Mouse (Mus musculus) stomach, postnatal 0 days (tissue): ENCODE results near the gene Senp3. TPM values are rescaled to one million over a fixed set of nuclear protein-coding genes. Genes with fewer than 3 reads are reported as not detected.

Experiments used
- ATAC-seq: fragments of 200-750 bp; cut with Nextera tagmentation; 2 replicates; pipeline ENCODE4 v1.8.0; 2017; ENCODE audit not compliant: low FRiP score, low TSS enrichment
- DNase-seq: peaks from one replicate; pipeline ENCODE4 v3.0.0-alpha.2; 2016; ENCODE audit warnings: low spot score
- H3K27ac ChIP-seq: fragments of 300-500 bp; sonication (generic); replicated peaks from 2 replicates; pipeline ENCODE4 v1.5.1; 2014; ENCODE audit warnings: mild to moderate bottlenecking, control low read depth
- H3K27me3 ChIP-seq: fragments of 300-500 bp; sonication (generic); 2 replicates; pipeline ENCODE4 v1.6.1; 2014; ENCODE audit warnings: low read length; ENCODE audit not compliant: control insufficient read depth, insufficient read depth
- H3K36me3 ChIP-seq: fragments of 300-500 bp; sonication (generic); 2 replicates; pipeline ENCODE4 v1.6.1; 2014; ENCODE audit warnings: low read length, mixed read lengths; ENCODE audit not compliant: control insufficient read depth, insufficient read depth
- H3K4me1 ChIP-seq: fragments of 300-500 bp; sonication (generic); replicated peaks from 2 replicates; pipeline ENCODE4 v1.6.1; 2014; ENCODE audit warnings: antibody characterized with exemption; ENCODE audit not compliant: control insufficient read depth, insufficient read depth
- H3K4me2 ChIP-seq: fragments of 300-500 bp; sonication (generic); replicated peaks from 2 replicates; pipeline ENCODE4 v1.6.1; 2014; ENCODE audit warnings: low read depth, mild to moderate bottlenecking, control low read depth, moderate library complexity
- H3K4me3 ChIP-seq: fragments of 300-500 bp; sonication (generic); 2 replicates; pipeline ENCODE4 v1.5.1; 2014; ENCODE audit warnings: low read depth, low read length, control low read depth
- H3K9ac ChIP-seq: fragments of 300-500 bp; sonication (generic); 2 replicates; pipeline ENCODE4 v1.6.1; 2014; ENCODE audit warnings: mild to moderate bottlenecking, low read length, control low read depth, mixed read lengths
- H3K9me3 ChIP-seq: fragments of 300-500 bp; sonication (generic); 2 replicates; pipeline ENCODE4 v1.6.1; 2016; ENCODE audit warnings: low read length; ENCODE audit not compliant: control insufficient read depth
- CTCF ChIP-seq: IDR thresholded peaks from 2 replicates; pipeline ENCODE4 v1.5.1; 2016; ENCODE audit warnings: antibody characterized with exemption, low read depth, mild to moderate bottlenecking, moderate library complexity
- EP300 ChIP-seq: optimal IDR thresholded peaks from 2 replicates; pipeline ENCODE3; 2016; ENCODE audit warnings: antibody characterized with exemption
- WGBS: fragments of 180-500 bp; shearing (Covaris S2); extraction: QIAGEN DNeasy Blood & Tissue Kit; methylation state at CpG from one replicate; pipeline ENCODE4 v1.1.7; 2014; 5-methylcytosine and 5-hydroxymethylcytosine counted together
- polyA plus RNA-seq: library from polyadenylated mRNA; unstranded; fragments of >200 nt; fragmentation: Nextera tagmentation; extraction: Ambion mirVana; gene quantifications from 2 replicates; pipeline ENCODE4 v1.2.1, GENCODE M21; 2015

The Senp3 gene
- polyA plus RNA-seq, 1 experiment from 2014 or later: 30.5 TPM

DNA sequence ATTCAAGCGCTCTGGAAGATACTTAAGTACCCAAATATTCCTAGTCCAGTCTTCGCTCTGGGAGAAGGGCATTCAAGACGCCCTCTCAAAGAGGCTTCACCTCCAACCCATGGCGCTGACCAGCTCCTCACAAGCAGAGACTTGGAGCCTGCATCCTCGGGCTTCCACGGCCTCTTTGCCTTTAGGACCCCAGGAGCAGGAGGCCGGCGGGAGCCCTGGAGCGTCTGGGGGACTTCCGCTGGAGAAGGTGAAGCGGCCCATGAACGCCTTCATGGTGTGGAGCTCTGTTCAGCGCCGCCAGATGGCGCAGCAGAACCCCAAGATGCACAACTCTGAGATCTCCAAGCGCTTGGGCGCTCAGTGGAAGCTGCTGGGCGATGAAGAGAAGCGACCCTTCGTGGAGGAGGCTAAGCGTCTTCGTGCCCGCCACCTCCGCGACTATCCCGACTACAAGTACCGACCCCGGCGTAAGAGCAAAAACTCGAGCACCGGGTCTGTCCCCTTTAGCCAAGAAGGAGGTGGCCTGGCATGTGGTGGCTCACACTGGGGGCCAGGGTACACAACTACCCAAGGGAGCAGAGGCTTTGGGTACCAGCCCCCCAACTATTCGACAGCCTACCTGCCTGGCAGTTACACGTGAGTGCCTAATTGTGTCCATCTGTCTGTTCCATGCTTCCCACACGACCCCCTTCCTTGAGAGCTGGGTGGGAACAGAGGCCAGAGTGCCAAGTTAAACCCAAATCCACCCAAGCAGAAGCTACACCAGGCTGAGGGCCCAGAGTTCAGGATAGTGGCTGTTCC, 26.4 kb downstream of the Senp3 start, which contains the start of gene Sox15:
TSS of gene Sox15 (plus strand) at position 51 of the 801 bp plus-strand sequence.
- no peaks in the 10 kb centered on the region for H3K9me3 ChIP-seq
- no peaks in the 10 kb centered on the region for H3K4me1 ChIP-seq
- DNase-seq (peak; percentile 76), ATAC-seq (peak; percentile 66)
- no peaks in the 10 kb centered on the region for H3K27me3 ChIP-seq
- H3K27ac ChIP-seq: peak within 1 kb of the TSS; percentile 86
- TF ChIP-seq EP300 (no peak), CTCF (peak; percentile 89)
- 20% methylated on average over 34 of the region's 34 CpGs for WGBS
- H3K4me2 ChIP-seq: peak within 1 kb of the TSS; percentile 48
- H3K36me3 ChIP-seq: peaks cover 35% of the 10 kb centered on the region
- peak within 1 kb of the TSS; percentile 27 for H3K4me3 ChIP-seq
- H3K9ac ChIP-seq: peak within 1 kb of the TSS; percentile 47

DNA sequence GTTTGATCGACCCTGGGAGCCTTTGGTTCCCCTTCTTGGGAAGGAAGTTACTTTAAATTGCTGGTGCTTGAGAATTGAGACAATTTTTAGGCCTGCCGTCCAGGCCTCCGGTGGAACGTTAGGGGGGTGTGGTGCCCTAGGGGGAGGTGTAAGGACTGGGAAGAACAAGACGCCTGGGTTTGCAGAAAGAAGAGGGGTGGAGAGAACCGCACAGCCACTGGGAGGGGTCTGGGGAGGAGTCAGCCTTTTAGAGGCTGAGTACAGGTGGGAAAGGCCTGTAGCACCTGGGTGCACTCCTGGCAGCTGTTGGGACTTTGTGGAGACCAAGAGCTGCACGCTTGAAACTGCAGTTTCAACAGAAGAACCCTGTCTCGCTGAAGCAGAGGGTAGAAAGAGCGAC, 27.1 kb downstream of the Senp3 start:
- Histone ChIP-seq H3K9me3 (no peaks in the 10 kb centered on the region), H3K36me3 (peaks cover 40% of the 10 kb centered on the region), H3K27ac (peak overlapping the region; percentile 86), H3K4me1 (no peaks in the 10 kb centered on the region), H3K4me2 (peak overlapping the region; percentile 30; the same call in 1 of the 2 replicates), H3K9ac (no peak overlapping the region), H3K4me3 (no peak overlapping the region), H3K27me3 (no peaks in the 10 kb centered on the region)
- peak; percentile 45 for DNase-seq
- WGBS: 36% methylated on average over 9 of the region's 9 CpGs
- TF ChIP-seq CTCF (no peak), EP300 (no peak)
- no peak for ATAC-seq

DNA sequence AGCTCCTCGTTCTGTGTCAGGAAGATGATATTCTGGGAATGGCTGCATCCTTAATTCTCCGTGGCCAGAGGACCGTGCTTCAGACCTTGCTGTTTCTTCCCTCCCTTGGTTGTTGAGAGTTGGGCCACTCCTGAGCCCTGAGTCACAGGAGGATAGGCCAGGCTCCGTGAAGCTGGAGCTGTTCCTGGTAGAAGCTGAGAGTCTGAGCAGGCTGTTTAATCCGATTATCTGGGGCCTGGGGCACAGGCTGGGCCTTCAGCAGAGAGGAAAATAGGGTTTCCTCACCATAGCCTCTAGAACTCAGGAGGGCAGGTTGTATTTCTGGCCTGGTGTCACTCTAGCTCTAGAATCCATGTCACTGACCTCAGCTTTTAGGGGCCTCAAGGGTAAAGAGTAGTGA, 28.5 kb downstream of the Senp3 start:
- WGBS: 58% methylated on average over 5 of the region's 5 CpGs
- Histone ChIP-seq H3K4me3 (no peak overlapping the region), H3K4me1 (no peaks in the 10 kb centered on the region), H3K27ac (0 out of 2 replicates have a peak overlapping the region, but pooled peaks have one; percentile 13), H3K9me3 (no peaks in the 10 kb centered on the region), H3K36me3 (peaks cover 45% of the 10 kb centered on the region), H3K27me3 (no peaks in the 10 kb centered on the region), H3K9ac (no peak overlapping the region), H3K4me2 (no peak overlapping the region)
- DNase-seq (no peak), ATAC-seq (no peak)
- TF ChIP-seq CTCF (no peak), EP300 (no peak)

DNA sequence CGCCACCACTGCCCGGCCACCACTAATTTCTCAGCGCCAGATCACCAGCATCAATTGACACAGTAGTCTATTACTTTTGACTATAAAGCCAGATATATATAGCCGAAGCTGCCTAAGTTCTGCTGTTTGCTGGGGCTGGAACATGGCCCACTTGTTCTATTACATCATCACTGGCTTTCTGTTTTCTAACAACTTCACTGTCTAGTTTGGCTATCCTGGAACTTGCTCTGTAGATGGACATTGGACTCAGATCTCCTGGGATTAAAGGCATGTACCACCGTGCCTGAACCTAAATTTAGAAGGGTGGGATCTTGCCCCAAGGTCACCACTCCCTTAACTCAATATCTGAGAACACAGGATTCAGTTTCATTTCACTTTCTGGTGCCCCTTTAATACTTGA, 36.0 kb downstream of the Senp3 start:
- H3K4me1 ChIP-seq: no peaks in the 10 kb centered on the region
- H3K9me3 ChIP-seq: no peaks in the 10 kb centered on the region
- no peaks in the 10 kb centered on the region for H3K27me3 ChIP-seq
- no peak overlapping the region for H3K4me3 ChIP-seq
- H3K9ac ChIP-seq: no peak overlapping the region
- TF ChIP-seq CTCF (no peak), EP300 (no peak)
- H3K27ac ChIP-seq: no peak overlapping the region
- WGBS: 85% methylated on average over 5 of the region's 5 CpGs
- ATAC-seq: no peak
- peaks cover 53% of the 10 kb centered on the region for H3K36me3 ChIP-seq
- no peak overlapping the region for H3K4me2 ChIP-seq
- no peak for DNase-seq

DNA sequence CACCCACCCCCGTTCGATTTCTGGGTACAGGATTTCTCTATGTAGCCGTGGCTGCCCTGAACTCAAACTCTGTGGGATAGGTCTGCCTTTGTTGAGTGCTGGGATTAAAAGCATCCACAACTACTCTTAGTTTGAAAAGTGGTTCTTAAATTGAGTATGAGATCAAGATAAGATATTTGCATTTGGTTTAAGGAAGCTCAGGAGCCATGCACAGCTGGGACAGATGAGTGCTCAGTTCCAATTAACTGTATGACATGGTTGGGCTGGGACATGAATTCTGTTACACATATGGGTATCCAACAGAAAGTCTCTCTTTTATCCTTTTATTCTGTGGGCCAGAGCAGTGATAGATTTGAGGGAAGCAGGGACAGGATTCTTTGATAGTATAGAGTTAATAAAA, 46.4 kb downstream of the Senp3 start:
- ATAC-seq: no peak
- DNase-seq: no peak
- TF ChIP-seq EP300 (no peak), CTCF (no peak)
- Histone ChIP-seq H3K36me3 (peaks cover 2% of the 10 kb centered on the region; the same call in 1 of the 2 replicates), H3K27ac (no peak overlapping the region), H3K4me1 (no peaks in the 10 kb centered on the region), H3K4me3 (no peak overlapping the region), H3K9me3 (no peaks in the 10 kb centered on the region), H3K27me3 (no peaks in the 10 kb centered on the region), H3K4me2 (no peak overlapping the region), H3K9ac (no peak overlapping the region)
- WGBS: 58% methylated on average over 3 of the region's 3 CpGs
